Mouse (Mus musculus): Measurements from ENCODE around the gene Pnkd. TPM values are rescaled to one million over a fixed set of nuclear protein-coding genes. Genes with fewer than 3 reads are reported as not detected.

Gene Pnkd
- polyA plus RNA-seq, 1 experiment from 2014 or later, result 288 TPM

DNA sequence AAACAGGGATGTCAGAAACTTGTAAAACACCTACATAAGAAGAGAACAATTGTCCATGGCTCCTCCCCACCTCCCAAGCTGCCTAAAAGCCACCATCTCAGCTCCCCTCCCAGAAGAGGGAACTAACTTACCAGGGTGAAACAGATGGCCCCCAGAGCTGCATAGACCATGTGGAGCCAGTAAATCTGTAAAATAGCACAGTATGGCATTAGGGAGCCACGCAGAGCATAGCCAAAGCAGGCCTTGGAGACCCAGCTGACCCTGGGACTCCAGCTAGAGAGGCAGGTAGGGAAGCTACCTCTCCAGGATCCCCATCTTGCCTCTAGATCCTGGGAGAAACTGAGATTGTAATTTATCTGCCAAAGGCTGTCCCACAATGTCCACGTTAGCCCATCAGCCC, 5.0 kb downstream of the Pnkd start:
- peak overlapping the region; percentile 89 for H3K27ac ChIP-seq
- peaks cover 83% of the 10 kb centered on the region for H3K4me1 ChIP-seq (replicated peaks)
- no peak for ATAC-seq (replicated peaks; ENCODE audit: insufficient number of reproducible peaks, insufficient read depth, low FRiP score, low read depth)
- no peak overlapping the region for H3K9ac ChIP-seq
- no peak overlapping the region; the same call in 1 of the 2 replicates for H3K4me2 ChIP-seq
- WGBS, result 60% methylated on average over 2 of the region's 2 CpGs
- H3K4me3 ChIP-seq, result no peak overlapping the region
- H3K9me3 ChIP-seq (replicated peaks), result no peaks in the 10 kb centered on the region
- peaks cover 35% of the 10 kb centered on the region; the same call in 1 of the 2 replicates for H3K36me3 ChIP-seq
- no peaks in the 10 kb centered on the region for H3K27me3 ChIP-seq

- Histone ChIP-seq H3K9ac (no peak overlapping the region), H3K36me3 (peaks cover 35% of the 10 kb centered on the region; the same call in 1 of the 2 replicates), H3K9me3 (replicated peaks) (no peaks in the 10 kb centered on the region), H3K4me1 (replicated peaks) (peaks cover 87% of the 10 kb centered on the region), H3K4me3 (no peak overlapping the region), H3K27me3 (no peaks in the 10 kb centered on the region), H3K4me2 (peak overlapping the region; percentile 8; the same call in 1 of the 2 replicates), H3K27ac (peak overlapping the region; percentile 89)
- 36% methylated on average over 5 of the region's 5 CpGs for WGBS
- peak; percentile 80 for ATAC-seq (replicated peaks; ENCODE audit: insufficient number of reproducible peaks, insufficient read depth, low FRiP score, low read depth)
Measured at GRCm38 (mm10) chr1:74290141-74290540, 5.4 kb downstream of the Pnkd start.

GRCm38 (mm10) chr1:74292331-74293020, 7.7 kb downstream of the Pnkd start:
- Histone ChIP-seq H3K27me3 (no peaks in the 10 kb centered on the region), H3K27ac (0 out of 2 replicates have a peak overlapping the region, but pooled peaks have one; percentile 6), H3K4me2 (no peak overlapping the region), H3K4me1 (replicated peaks) (peaks cover 93% of the 10 kb centered on the region), H3K9me3 (replicated peaks) (no peaks in the 10 kb centered on the region), H3K36me3 (peaks cover 35% of the 10 kb centered on the region; the same call in 1 of the 2 replicates), H3K4me3 (no peak overlapping the region), H3K9ac (no peak overlapping the region)
- no peak for ATAC-seq (replicated peaks; ENCODE audit: insufficient number of reproducible peaks, insufficient read depth, low FRiP score, low read depth)
- 89% methylated on average over 11 of the region's 11 CpGs for WGBS

GRCm38 (mm10) chr1:74293306-74293960, 8.7 kb downstream of the Pnkd start:
- 74% methylated on average over 8 of the region's 8 CpGs for WGBS
- Histone ChIP-seq H3K9me3 (replicated peaks) (no peaks in the 10 kb centered on the region), H3K4me1 (replicated peaks) (peaks cover 95% of the 10 kb centered on the region), H3K9ac (no peak overlapping the region), H3K4me3 (no peak overlapping the region), H3K4me2 (no peak overlapping the region), H3K36me3 (peaks cover 31% of the 10 kb centered on the region; the same call in 1 of the 2 replicates), H3K27me3 (no peaks in the 10 kb centered on the region), H3K27ac (peak overlapping the region; percentile 99)
- ATAC-seq (replicated peaks; ENCODE audit: insufficient number of reproducible peaks, insufficient read depth, low FRiP score, low read depth), result no peak

GRCm38 (mm10) chr1:74294090-74294643, 9.4 kb downstream of the Pnkd start:
- Histone ChIP-seq H3K4me1 (replicated peaks) (peaks cover 95% of the 10 kb centered on the region), H3K4me2 (no peak overlapping the region), H3K36me3 (peaks cover 26% of the 10 kb centered on the region; the same call in 1 of the 2 replicates), H3K9ac (0 out of 2 replicates have a peak overlapping the region, but pooled peaks have one; percentile 1), H3K27me3 (no peaks in the 10 kb centered on the region), H3K9me3 (replicated peaks) (no peaks in the 10 kb centered on the region), H3K27ac (peak overlapping the region; percentile 99), H3K4me3 (no peak overlapping the region)
- ATAC-seq (replicated peaks; ENCODE audit: insufficient number of reproducible peaks, insufficient read depth, low FRiP score, low read depth), result no peak
- WGBS, result 66% methylated on average over 3 of the region's 3 CpGs

- H3K9ac ChIP-seq, result no peak overlapping the region
- WGBS, result 71% methylated on average over 6 of the region's 6 CpGs
- no peaks in the 10 kb centered on the region for H3K27me3 ChIP-seq
Measured at GRCm38 (mm10) chr1:74294733-74295455, 10.2 kb downstream of the Pnkd start.

GRCm38 (mm10) chr1:74295456-74296171, 10.9 kb downstream of the Pnkd start:
- Histone ChIP-seq H3K4me2 (peak overlapping the region; percentile 68), H3K27me3 (no peaks in the 10 kb centered on the region), H3K27ac (peak overlapping the region; percentile 99), H3K4me1 (replicated peaks) (peaks cover 95% of the 10 kb centered on the region), H3K9me3 (replicated peaks) (no peaks in the 10 kb centered on the region), H3K4me3 (peak overlapping the region; percentile 41), H3K36me3 (peaks cover 23% of the 10 kb centered on the region; the same call in 1 of the 2 replicates), H3K9ac (peak overlapping the region; percentile 55)
- WGBS, result 7% methylated on average over 9 of the region's 9 CpGs
- peak; percentile 88 for ATAC-seq (replicated peaks; ENCODE audit: insufficient number of reproducible peaks, insufficient read depth, low FRiP score, low read depth)

More at GRCm38 (mm10) chr1:74294733-74295455, 10.2 kb downstream of the Pnkd start:
- Histone ChIP-seq H3K27ac (peak overlapping the region; percentile 99), H3K4me3 (no peak overlapping the region), H3K9me3 (replicated peaks) (no peaks in the 10 kb centered on the region), H3K36me3 (peaks cover 23% of the 10 kb centered on the region; the same call in 1 of the 2 replicates), H3K4me1 (replicated peaks) (peaks cover 95% of the 10 kb centered on the region), H3K4me2 (peak overlapping the region; percentile 68)
- no peak for ATAC-seq (replicated peaks; ENCODE audit: insufficient number of reproducible peaks, insufficient read depth, low FRiP score, low read depth)

DNA sequence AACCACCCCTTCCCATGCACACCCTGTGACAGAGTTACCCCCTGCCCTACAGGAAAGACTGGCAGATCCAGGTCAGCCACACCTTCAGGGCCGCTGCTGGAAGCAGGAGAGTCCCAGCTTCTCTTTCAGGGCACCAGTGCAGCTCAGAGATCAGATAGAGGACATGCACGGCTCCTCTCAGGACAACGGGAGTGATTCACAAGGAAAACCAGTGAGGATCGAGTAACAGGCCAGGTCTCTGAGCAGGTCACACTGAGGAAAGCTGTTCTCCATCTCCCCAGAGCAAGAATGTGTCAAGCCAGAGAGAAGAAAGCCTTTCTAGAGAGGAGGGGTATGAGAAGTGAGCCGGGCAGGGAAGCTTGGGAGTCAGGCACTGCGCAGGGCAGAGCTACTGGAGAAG, 11.7 kb downstream of the Pnkd start:
- Histone ChIP-seq H3K9me3 (replicated peaks) (no peaks in the 10 kb centered on the region), H3K27me3 (no peaks in the 10 kb centered on the region), H3K27ac (peak overlapping the region; percentile 99), H3K4me2 (peak overlapping the region; percentile 68), H3K36me3 (peaks cover 19% of the 10 kb centered on the region; the same call in 1 of the 2 replicates), H3K4me3 (peak overlapping the region; percentile 41), H3K4me1 (replicated peaks) (peaks cover 95% of the 10 kb centered on the region), H3K9ac (peak overlapping the region; percentile 55)
- WGBS, result 21% methylated on average over 6 of the region's 6 CpGs
- no peak for ATAC-seq (replicated peaks; ENCODE audit: insufficient number of reproducible peaks, insufficient read depth, low FRiP score, low read depth)

DNA sequence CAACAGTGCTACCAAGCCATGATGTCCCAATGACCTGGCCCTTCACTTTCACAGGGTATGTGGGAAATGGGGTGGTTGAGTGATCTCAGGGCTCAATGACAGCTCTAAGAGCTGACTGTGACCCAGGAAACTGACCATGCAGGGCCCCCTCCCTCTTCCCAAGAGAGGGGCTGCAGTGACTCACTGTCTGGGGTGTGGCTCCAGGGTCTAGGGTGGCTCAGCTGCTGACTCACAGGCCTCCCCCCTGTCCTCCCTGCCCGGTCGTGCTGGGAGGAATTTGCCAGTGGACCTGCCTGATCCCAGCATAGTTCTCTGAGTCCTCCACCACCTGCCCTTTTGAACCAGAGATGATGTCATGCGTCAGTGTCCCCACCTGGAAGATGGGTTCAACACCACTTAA, 12.5 kb downstream of the Pnkd start:
- Histone ChIP-seq H3K27ac (peak overlapping the region; percentile 99), H3K27me3 (no peaks in the 10 kb centered on the region), H3K4me2 (peak overlapping the region; percentile 68; the same call in 1 of the 2 replicates), H3K9ac (no peak overlapping the region), H3K4me3 (no peak overlapping the region), H3K36me3 (peaks cover 12% of the 10 kb centered on the region; the same call in 1 of the 2 replicates), H3K9me3 (replicated peaks) (no peaks in the 10 kb centered on the region), H3K4me1 (replicated peaks) (peaks cover 97% of the 10 kb centered on the region)
- ATAC-seq (replicated peaks; ENCODE audit: insufficient number of reproducible peaks, insufficient read depth, low FRiP score, low read depth), result no peak
- 36% methylated on average over 3 of the region's 3 CpGs for WGBS

DNA sequence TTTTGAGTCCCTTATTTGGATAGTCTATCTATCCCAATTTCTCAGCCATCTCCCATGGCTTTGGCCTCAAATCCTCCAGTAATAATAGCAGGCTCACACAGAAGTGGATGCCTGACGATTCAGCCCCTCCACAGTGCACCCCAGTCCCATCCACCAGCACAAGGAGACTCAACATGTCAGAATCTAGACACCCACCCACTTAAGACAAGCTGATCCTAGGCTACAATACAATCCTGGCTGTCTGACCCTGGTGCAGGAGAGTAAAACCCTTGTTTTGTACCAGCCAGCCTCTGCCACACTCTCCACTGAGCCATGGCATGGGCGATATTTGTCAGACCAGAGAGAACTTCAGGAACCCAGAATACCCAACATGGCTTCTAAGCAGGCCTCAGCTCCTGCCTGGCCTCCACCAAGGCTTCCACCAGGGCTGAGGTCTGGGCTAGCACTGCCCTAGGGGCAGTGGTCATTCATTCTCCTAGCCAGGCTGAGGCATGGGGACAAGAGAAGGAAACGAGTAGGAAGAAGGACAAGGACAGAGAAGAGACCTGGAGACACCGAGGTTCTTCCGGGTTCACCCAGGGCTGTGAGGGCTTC, 13.5 kb downstream of the Pnkd start:
- Histone ChIP-seq H3K27ac (peak overlapping the region; percentile 99), H3K4me3 (no peak overlapping the region), H3K9me3 (replicated peaks) (no peaks in the 10 kb centered on the region), H3K9ac (0 out of 2 replicates have a peak overlapping the region, but pooled peaks have one; percentile 9), H3K4me1 (replicated peaks) (peaks cover 97% of the 10 kb centered on the region), H3K4me2 (no peak overlapping the region), H3K27me3 (no peaks in the 10 kb centered on the region), H3K36me3 (peaks cover 4% of the 10 kb centered on the region; the same call in 1 of the 2 replicates)
- WGBS, result 82% methylated on average over 5 of the region's 5 CpGs
- ATAC-seq (replicated peaks; ENCODE audit: insufficient number of reproducible peaks, insufficient read depth, low FRiP score, low read depth), result no peak
